Mouse (Mus musculus) gastrocnemius, postnatal 25 days (tissue): ENCODE data around the gene Btbd35f5. TPM values are rescaled to one million over a fixed set of nuclear protein-coding genes. Genes with fewer than 3 reads are reported as not detected.
"Not testable (repeated sequence)": the region's sequence is repeated elsewhere in the genome, so short reads cannot be mapped to it uniquely, and the experiment has no call there.

ENCODE experiments used
- DNase-seq: peaks from one replicate; pipeline ENCODE4 v3.0.0; 2022
- long read RNA-seq, 2 experiments: library from polyadenylated mRNA; stranded (forward); transcript quantifications; one replicate each; pipeline ENCODE4 v2.0.0; 2021
- total RNA-seq, 2 experiments: library from RNA; stranded (reverse); gene quantifications; 1 replicate in 1 of 2; 2 replicates in 1 of 2; pipeline ENCODE4 v1.2.3; 2021

Btbd35f5 gene
- total RNA-seq: not detected
- long read RNA-seq, experiment 1: 0 reads
- long read RNA-seq, experiment 2: 0 reads

GRCm38 (mm10) chrX:32973597-32973996, at the start of gene Btbd35f5:
TSS of gene Btbd35f5 (plus strand) at chrX:32973897.
- not testable (repeated sequence) for DNase-seq

DNA sequence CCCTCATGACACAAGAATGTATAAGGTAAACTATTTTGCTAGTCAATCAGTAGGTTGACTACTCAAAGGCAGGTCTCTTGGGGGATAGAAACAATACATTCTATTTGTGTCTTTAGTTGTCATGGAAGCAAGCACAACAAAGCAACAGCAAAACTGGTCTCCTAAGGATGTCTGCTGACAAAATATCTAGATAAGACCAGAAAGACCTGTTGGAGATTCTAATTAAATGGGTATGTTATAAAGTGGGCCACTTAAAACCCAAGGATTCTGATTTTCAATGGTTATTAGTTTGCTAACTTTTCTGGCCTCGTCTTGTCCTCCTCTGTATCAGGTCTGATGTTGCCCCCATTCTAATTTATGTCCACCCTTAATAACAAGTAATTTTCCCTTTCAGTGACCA, 32.2 kb upstream of the Btbd35f5 start, which contains the start of gene Gm21789:
Gene Gm21789, plus strand, starts transcription at position 301 of the 400 bp plus-strand sequence.
- not testable (repeated sequence) for DNase-seq

Other genes starting within 250 kb of the Btbd35f5 start
- not detected for gene Btbd35f21, start 247.8 kb upstream of the Btbd35f5 start, total RNA-seq
- not detected for gene Btbd35f30, start 79.3 kb upstream of the Btbd35f5 start, total RNA-seq
- gene Gm21789, start 32.1 kb upstream of the Btbd35f5 start, total RNA-seq: not detected